Mouse (Mus musculus): Measurements from ENCODE around the gene Radil. TPM values are rescaled to one million over a fixed set of nuclear protein-coding genes. Genes with fewer than 3 reads are reported as not detected.
A peak's percentile ranks its signal among the peaks of the same experiment; 100 is the strongest.

Radil gene
- polyA plus RNA-seq, 1 experiment from 2014 or later, result 6.7 TPM

- H3K36me3 ChIP-seq (ENCODE audit: control insufficient read depth, insufficient read depth, low read length), result no peaks in the 10 kb centered on the region
- ATAC-seq (ENCODE audit: insufficient read depth, low FRiP score, low TSS enrichment) (no peak), DNase-seq (ENCODE audit: low spot score) (no peak)
- 91% methylated on average over 7 of the region's 7 CpGs for WGBS
- H3K27me3 ChIP-seq (ENCODE audit: control insufficient read depth, insufficient read depth, low read length), result no peaks in the 10 kb centered on the region
- H3K4me2 ChIP-seq (ENCODE audit: low read depth), result no peak overlapping the region
- H3K27ac ChIP-seq (ENCODE audit: low read depth, low read length), result no peak overlapping the region
- H3K4me1 ChIP-seq (ENCODE audit: control insufficient read depth, insufficient read depth, low read length), result peaks cover 19% of the 10 kb centered on the region
- no peak overlapping the region for H3K9ac ChIP-seq (ENCODE audit: low read length)
- H3K4me3 ChIP-seq (ENCODE audit: low read depth, low read length), result no peak overlapping the region
- no peaks in the 10 kb centered on the region for H3K9me3 ChIP-seq (ENCODE audit: control insufficient read depth, low read length)
Measured at GRCm38 (mm10) chr5:142442045-142442440, 108.9 kb downstream of the Radil start.

- no peaks in the 10 kb centered on the region for H3K9me3 ChIP-seq (ENCODE audit: control insufficient read depth, low read length)
- peak overlapping the region; percentile 26; the same call in 1 of the 2 replicates for H3K4me3 ChIP-seq (ENCODE audit: low read depth, low read length)
- 63% methylated on average over 22 of the region's 22 CpGs for WGBS
- H3K36me3 ChIP-seq (ENCODE audit: control insufficient read depth, insufficient read depth, low read length), result no peaks in the 10 kb centered on the region; the same call in 1 of the 2 replicates
- H3K27ac ChIP-seq (ENCODE audit: low read depth, low read length), result peak overlapping the region; percentile 74
- no peak; the same call in 1 of the 2 replicates for ATAC-seq (ENCODE audit: insufficient read depth, low FRiP score, low TSS enrichment)
- H3K4me2 ChIP-seq (ENCODE audit: low read depth), result peak overlapping the region; percentile 42
- peaks cover 19% of the 10 kb centered on the region for H3K4me1 ChIP-seq (ENCODE audit: control insufficient read depth, insufficient read depth, low read length)
- no peaks in the 10 kb centered on the region for H3K27me3 ChIP-seq (ENCODE audit: control insufficient read depth, insufficient read depth, low read length)
- no peak for DNase-seq (ENCODE audit: low spot score)
- H3K9ac ChIP-seq (ENCODE audit: low read length), result peak overlapping the region; percentile 49
Measured at GRCm38 (mm10) chr5:142441332-142442044, 109.4 kb downstream of the Radil start.

- DNase-seq (ENCODE audit: low spot score) (peak; percentile 89), ATAC-seq (ENCODE audit: insufficient read depth, low FRiP score, low TSS enrichment) (peak; percentile 89)
- Histone ChIP-seq H3K4me3 (ENCODE audit: low read depth, low read length) (peak overlapping the region; percentile 26), H3K36me3 (ENCODE audit: control insufficient read depth, insufficient read depth, low read length) (peaks cover 2% of the 10 kb centered on the region), H3K27ac (ENCODE audit: low read depth, low read length) (peak overlapping the region; percentile 74), H3K9ac (ENCODE audit: low read length) (peak overlapping the region; percentile 49), H3K27me3 (ENCODE audit: control insufficient read depth, insufficient read depth, low read length) (no peaks in the 10 kb centered on the region), H3K4me1 (ENCODE audit: control insufficient read depth, insufficient read depth, low read length) (peaks cover 15% of the 10 kb centered on the region), H3K9me3 (ENCODE audit: control insufficient read depth, low read length) (no peaks in the 10 kb centered on the region), H3K4me2 (ENCODE audit: low read depth) (peak overlapping the region; percentile 42)
- WGBS, result 1% methylated on average over 19 of the region's 19 CpGs
Measured at GRCm38 (mm10) chr5:142440451-142441147, 110.3 kb downstream of the Radil start.

GRCm38 (mm10) chr5:142439911-142440432 lies 110.9 kb downstream of the Radil start:
- peak overlapping the region; percentile 74 for H3K27ac ChIP-seq (ENCODE audit: low read depth, low read length)
- H3K9ac ChIP-seq (ENCODE audit: low read length), result no peak overlapping the region
- DNase-seq (ENCODE audit: low spot score), result no peak
- H3K4me2 ChIP-seq (ENCODE audit: low read depth), result peak overlapping the region; percentile 42
- H3K4me1 ChIP-seq (ENCODE audit: control insufficient read depth, insufficient read depth, low read length), result peaks cover 15% of the 10 kb centered on the region; the same call in 1 of the 2 replicates
- 2% methylated on average over 12 of the region's 12 CpGs for WGBS
- no peaks in the 10 kb centered on the region for H3K27me3 ChIP-seq (ENCODE audit: control insufficient read depth, insufficient read depth, low read length)
- ATAC-seq (ENCODE audit: insufficient read depth, low FRiP score, low TSS enrichment), result peak; percentile 55
- H3K9me3 ChIP-seq (ENCODE audit: control insufficient read depth, low read length), result no peaks in the 10 kb centered on the region
- H3K36me3 ChIP-seq (ENCODE audit: control insufficient read depth, insufficient read depth, low read length), result peaks cover 2% of the 10 kb centered on the region
- peak overlapping the region; percentile 26 for H3K4me3 ChIP-seq (ENCODE audit: low read depth, low read length)

DNA sequence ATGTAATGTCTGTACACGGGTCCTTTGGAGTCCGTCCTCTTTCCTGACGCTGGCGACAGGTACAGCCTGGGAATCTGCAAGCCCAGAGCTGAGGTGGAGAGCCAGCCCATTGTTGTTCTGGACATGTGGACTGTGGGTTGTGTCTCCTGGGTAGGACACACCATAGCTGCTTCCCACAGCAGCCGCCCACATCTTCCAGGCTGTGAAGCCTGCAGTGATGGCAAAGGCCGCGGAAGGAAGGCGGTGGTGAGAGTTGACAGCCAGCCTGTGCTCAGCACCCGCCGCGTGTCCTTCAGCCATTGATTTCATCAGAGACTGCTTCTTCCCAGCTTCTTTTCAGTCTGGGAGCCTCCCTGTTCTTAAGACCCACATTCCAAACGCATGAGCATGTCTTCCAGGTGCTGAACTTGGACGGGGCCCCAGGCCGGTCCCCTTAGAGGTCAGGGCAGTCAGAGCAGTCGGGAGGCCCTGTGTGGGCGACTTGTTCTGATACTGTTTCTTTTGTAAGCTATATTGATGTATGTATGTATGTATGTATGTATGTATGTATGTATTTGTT lies 112.4 kb downstream of the Radil start:
- Histone ChIP-seq H3K9ac (ENCODE audit: low read length) (no peak overlapping the region), H3K27me3 (ENCODE audit: control insufficient read depth, insufficient read depth, low read length) (no peaks in the 10 kb centered on the region), H3K4me1 (ENCODE audit: control insufficient read depth, insufficient read depth, low read length) (peaks cover 15% of the 10 kb centered on the region; the same call in 1 of the 2 replicates), H3K27ac (ENCODE audit: low read depth, low read length) (no peak overlapping the region), H3K4me3 (ENCODE audit: low read depth, low read length) (no peak overlapping the region), H3K9me3 (ENCODE audit: control insufficient read depth, low read length) (no peaks in the 10 kb centered on the region), H3K36me3 (ENCODE audit: control insufficient read depth, insufficient read depth, low read length) (peaks cover 2% of the 10 kb centered on the region), H3K4me2 (ENCODE audit: low read depth) (no peak overlapping the region)
- DNase-seq (ENCODE audit: low spot score), result no peak
- WGBS, result 88% methylated on average over 16 of the region's 16 CpGs
- no peak for ATAC-seq (ENCODE audit: insufficient read depth, low FRiP score, low TSS enrichment)

- Histone ChIP-seq H3K9ac (ENCODE audit: low read length) (no peak overlapping the region), H3K4me3 (ENCODE audit: low read depth, low read length) (no peak overlapping the region), H3K9me3 (ENCODE audit: control insufficient read depth, low read length) (no peaks in the 10 kb centered on the region), H3K4me1 (ENCODE audit: control insufficient read depth, insufficient read depth, low read length) (peaks cover 5% of the 10 kb centered on the region; the same call in 1 of the 2 replicates), H3K4me2 (ENCODE audit: low read depth) (no peak overlapping the region), H3K27ac (ENCODE audit: low read depth, low read length) (no peak overlapping the region), H3K36me3 (ENCODE audit: control insufficient read depth, insufficient read depth, low read length) (peaks cover 2% of the 10 kb centered on the region), H3K27me3 (ENCODE audit: control insufficient read depth, insufficient read depth, low read length) (no peaks in the 10 kb centered on the region)
- no peak for ATAC-seq (ENCODE audit: insufficient read depth, low FRiP score, low TSS enrichment)
- DNase-seq (ENCODE audit: low spot score), result no peak
- WGBS, result 95% methylated on average over 15 of the region's 15 CpGs
Measured at GRCm38 (mm10) chr5:142435736-142436135, 115.2 kb downstream of the Radil start.

Other genes starting within 250 kb of the Radil start
- 3.9 and 4.7 TPM in 2 replicates for gene Foxk1, start 149.6 kb downstream of the Radil start, polyA plus RNA-seq (2014; fragmentation: Nextera tagmentation; extraction: Ambion mirVana)
- gene Ap5z1, start 87.2 kb downstream of the Radil start, polyA plus RNA-seq (2014; fragmentation: Nextera tagmentation; extraction: Ambion mirVana), result 11.7 and 12.0 TPM in 2 replicates
- 0.22 and 0.32 TPM in 2 replicates for gene Papolb, start 21.0 kb downstream of the Radil start, polyA plus RNA-seq (2014; fragmentation: Nextera tagmentation; extraction: Ambion mirVana)
- 5.0 and 5.7 TPM in 2 replicates for gene Mmd2, start 57.7 kb upstream of the Radil start, polyA plus RNA-seq (2014; fragmentation: Nextera tagmentation; extraction: Ambion mirVana)
- 59.3 and 64.2 TPM in 2 replicates for gene Wipi2, start 76.6 kb upstream of the Radil start, polyA plus RNA-seq (2014; fragmentation: Nextera tagmentation; extraction: Ambion mirVana)
- gene Slc29a4, start 141.4 kb upstream of the Radil start, polyA plus RNA-seq (2014; fragmentation: Nextera tagmentation; extraction: Ambion mirVana), result 36.9 and 39.4 TPM in 2 replicates